Mouse (Mus musculus): ENCODE results near the gene Rai14.

- TF ChIP-seq CTCF (IDR thresholded peaks at IDR 0.05; ENCODE audit: insufficient read depth, low read depth, low read length) (no peak), POLR2A (IDR thresholded peaks at IDR 0.05; ENCODE audit: insufficient read depth, low read depth, low read length) (no peak)
These were observed 188.5 kb downstream of the Rai14 start for GRCm38 (mm10) chr15:10525896-10526295.

All from olfactory bulb, adult 2 months (tissue).